Mouse (Mus musculus): ENCODE measurements around the gene Epb41.
A peak's percentile ranks its signal among the peaks of the same experiment; 100 is the strongest.

- TF ChIP-seq EP300 (IDR thresholded peaks at IDR 0.05; ENCODE audit: low read depth) (peak; percentile 79), CTCF (IDR thresholded peaks at IDR 0.05; ENCODE audit: low read depth) (no peak)
These were observed 49.2 kb downstream of the Epb41 start for GRCm38 (mm10) chr4:132025738-132026527.
